Mouse (Mus musculus) layer of hippocampus, postnatal 25 days (tissue): ENCODE data around the gene Gm28360. TPM values are rescaled to one million over a fixed set of nuclear protein-coding genes. Genes with fewer than 3 reads are reported as not detected.
"Not testable (repeated sequence)": the region's sequence is repeated elsewhere in the genome, so short reads cannot be mapped to it uniquely, and the experiment has no call there.

ENCODE experiments used
- DNase-seq, 2 experiments: peaks; one replicate each; pipeline ENCODE4 v3.0.0; 2022; ENCODE audit warnings: mixed read lengths in 2 of 2, low spot score in 1 of 2; ENCODE audit errors: extremely low spot score in 1 of 2
- total RNA-seq, 2 experiments: library from RNA; stranded (reverse); gene quantifications; 2 replicates each; pipeline ENCODE4 v1.2.3; 2021

Gm28360 gene
- not detected for total RNA-seq

DNA sequence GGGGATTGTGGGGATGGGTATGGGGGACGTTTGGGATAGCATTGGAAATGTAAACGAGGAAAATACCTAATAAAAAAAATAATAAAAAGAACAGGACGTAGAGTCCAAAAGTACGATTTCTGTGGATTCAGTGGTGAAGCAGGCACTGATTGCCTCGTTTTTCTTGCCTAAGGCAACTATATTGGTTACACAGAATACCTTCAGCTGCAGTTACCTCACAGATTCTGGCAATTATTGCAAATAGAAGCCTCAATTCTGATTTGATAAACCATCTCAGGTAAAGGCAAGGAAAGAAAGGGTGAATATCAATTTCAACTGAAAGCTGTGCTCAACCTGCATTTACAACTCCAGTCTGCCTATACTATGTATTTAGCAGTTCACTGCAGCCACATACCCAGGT, at the start of gene Gm28360:
Gm28360 (plus strand) TSS at position 301 of the 400 bp plus-strand sequence.
- DNase-seq: not testable (repeated sequence)

DNA sequence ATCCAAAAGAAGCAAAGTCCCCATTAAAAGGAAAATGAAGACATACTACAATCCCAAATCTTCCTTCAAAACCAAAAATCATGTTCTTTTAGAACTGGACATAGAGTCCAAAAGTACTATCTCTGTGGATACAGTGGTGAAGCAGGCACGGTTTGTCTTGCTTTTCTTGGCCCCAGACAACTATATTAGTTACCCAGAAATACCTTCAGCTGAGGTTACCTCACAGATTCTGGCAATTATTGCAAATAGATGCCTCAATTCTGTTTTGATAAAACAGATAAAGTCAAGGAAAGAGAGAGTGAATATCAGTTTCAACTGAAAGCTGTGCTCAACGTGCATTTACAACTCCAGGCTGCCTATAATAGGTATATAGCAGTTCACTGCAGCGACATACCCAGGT, 49.0 kb upstream of the Gm28360 start, which contains the start of gene B020011L13Rik:
B020011L13Rik (plus strand) TSS at position 301 of the 400 bp plus-strand sequence.
- DNase-seq: not testable (repeated sequence)

DNA sequence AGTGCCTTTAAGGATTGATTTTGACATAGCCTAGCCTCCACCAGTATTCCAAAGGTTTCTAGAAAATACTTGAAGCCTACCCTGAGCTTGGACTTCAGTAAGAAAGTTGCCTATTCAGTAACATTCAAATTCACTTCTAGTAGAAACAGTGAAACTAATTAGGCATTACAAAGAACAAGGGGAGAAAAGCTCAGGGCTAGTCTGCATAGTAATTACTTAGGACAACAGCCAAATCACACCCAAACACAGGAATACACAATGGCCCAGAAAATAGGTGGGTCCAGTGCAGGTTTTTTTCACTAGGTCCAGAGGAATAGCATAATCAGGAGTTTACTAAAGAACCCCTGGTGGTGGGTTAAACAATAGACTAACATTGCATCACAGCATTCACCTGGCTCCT, 13.6 kb upstream of the Gm28360 start:
- not testable (repeated sequence) for DNase-seq

DNA sequence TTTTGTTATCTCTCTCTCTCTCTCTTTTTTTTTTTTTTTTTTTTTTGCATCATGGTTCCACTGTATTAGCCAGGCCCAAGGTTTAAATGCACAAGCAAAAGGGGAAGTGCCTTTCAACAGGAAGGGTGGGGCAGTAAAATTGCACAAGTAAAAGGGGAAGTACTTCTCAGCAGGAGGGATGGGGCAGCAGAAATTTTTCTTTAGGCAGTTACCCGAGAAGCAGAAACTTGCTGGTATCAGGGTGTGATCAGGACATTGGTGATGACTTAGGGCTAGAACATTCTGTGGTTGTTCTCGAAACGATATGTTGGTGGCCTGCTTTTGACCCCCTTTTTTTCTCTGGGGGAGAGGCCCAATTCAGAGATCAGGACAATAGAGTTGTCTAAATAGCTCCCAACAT, 21.8 kb downstream of the Gm28360 start:
- not testable (repeated sequence) for DNase-seq

Other genes with a start within 250 kb of the Gm28360 start
- gene Gm28363, start 132.9 kb upstream of the Gm28360 start, total RNA-seq: not detected
- gene B020011L13Rik, start 48.9 kb upstream of the Gm28360 start, total RNA-seq: not detected
- not detected for gene Gm28168, start 97.9 kb downstream of the Gm28360 start, total RNA-seq
- gene Gm7145, start 135.9 kb downstream of the Gm28360 start, total RNA-seq: not detected